Mouse (Mus musculus) thymus, adult 2 months (tissue): ENCODE data around the gene Ttc25. TPM values are rescaled to one million over a fixed set of nuclear protein-coding genes. Genes with fewer than 3 reads are reported as not detected.

Source experiments
- DNase-seq: peaks from one replicate; pipeline ENCODE4 v3.0.0; 2021
- H3K27ac ChIP-seq: fragments of 200-500 bp; 2 replicates; pipeline ENCODE4 v1.5.1; 2012; ENCODE audit warnings: low read length, control low read depth; ENCODE audit not compliant: control insufficient read depth, insufficient read depth
- H3K27me3 ChIP-seq: fragments of 200-500 bp; 2 replicates; pipeline ENCODE4 v1.6.1; 2012; ENCODE audit warnings: mild to moderate bottlenecking, low read length, moderate library complexity, mixed read lengths; ENCODE audit not compliant: control insufficient read depth, insufficient read depth
- H3K36me3 ChIP-seq: fragments of 200-500 bp; 2 replicates; pipeline ENCODE4 v1.6.1; 2012; ENCODE audit warnings: mild to moderate bottlenecking, low read length, moderate library complexity; ENCODE audit not compliant: control insufficient read depth, insufficient read depth
- H3K4me1 ChIP-seq: fragments of 200-500 bp; replicated peaks from 2 replicates; pipeline ENCODE4 v1.6.1; 2012; ENCODE audit warnings: low read length; ENCODE audit not compliant: control insufficient read depth, insufficient read depth
- H3K4me3 ChIP-seq: fragments of 200-500 bp; 2 replicates; pipeline ENCODE4 v1.5.1; 2012; ENCODE audit warnings: mild to moderate bottlenecking, low read length, control low read depth, moderate library complexity; ENCODE audit not compliant: control insufficient read depth, insufficient read depth
- CTCF ChIP-seq: fragments of 200-500 bp; IDR thresholded peaks from 2 replicates; pipeline ENCODE4 v1.5.1; 2012; ENCODE audit warnings: mild to moderate bottlenecking, control low read depth, low read length, moderate library complexity, borderline replicate concordance; ENCODE audit not compliant: control insufficient read depth, poor library complexity, insufficient read depth; ENCODE audit errors: extremely low read depth
- POLR2A ChIP-seq: fragments of 200-500 bp; IDR thresholded peaks from 2 replicates; pipeline ENCODE4 v1.6.1; 2012; ENCODE audit warnings: mild to moderate bottlenecking, low read length, control low read depth, moderate library complexity; ENCODE audit not compliant: control insufficient read depth, poor library complexity, insufficient read depth; ENCODE audit errors: extremely low read depth
- WGBS: fragments of 180-500 bp; shearing (Covaris S2); methylation state at CpG from one replicate; pipeline ENCODE4 v1.1.7; 2018; 5-methylcytosine and 5-hydroxymethylcytosine counted together
- polyA plus RNA-seq: library from polyadenylated mRNA; depleted of rRNA; stranded (reverse); fragments of >200 nt; gene quantifications from 2 replicates; pipeline ENCODE4 v1.2.3, GENCODE M21; 2012

Ttc25 gene
- polyA plus RNA-seq, 1 experiment: 0.58 TPM

DNA sequence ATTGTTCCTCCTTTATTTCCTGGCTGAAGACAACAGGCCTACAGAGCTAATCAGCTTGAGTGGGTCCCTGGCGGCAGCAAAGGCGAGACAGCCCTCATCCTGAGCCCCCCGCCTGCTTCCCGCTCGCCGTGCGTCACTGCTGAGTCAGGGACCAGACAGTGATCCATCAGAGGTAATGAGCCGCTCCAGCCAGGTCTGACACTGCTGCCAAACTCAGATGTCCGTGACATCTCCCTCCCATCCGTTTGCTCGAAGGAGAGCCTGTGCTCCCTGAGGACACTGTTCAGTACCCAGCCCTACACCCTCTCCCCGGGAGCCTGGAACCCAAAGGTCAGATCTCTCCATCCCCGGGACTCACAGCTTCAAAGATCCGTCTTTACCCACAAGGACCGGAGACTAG is 24.6 kb upstream of the Ttc25 start:
- no peak for DNase-seq
- no peaks in the 10 kb centered on the region for H3K27me3 ChIP-seq
- no peak overlapping the region for H3K27ac ChIP-seq
- no peak overlapping the region for H3K4me3 ChIP-seq
- peaks cover 60% of the 10 kb centered on the region for H3K36me3 ChIP-seq
- WGBS: 96% methylated on average over 15 of the region's 15 CpGs
- no peak for TF ChIP-seq POLR2A
- 0 out of 2 replicates have a peak, but pooled peaks cover 4% of the 10 kb centered on the region for H3K4me1 ChIP-seq

DNA sequence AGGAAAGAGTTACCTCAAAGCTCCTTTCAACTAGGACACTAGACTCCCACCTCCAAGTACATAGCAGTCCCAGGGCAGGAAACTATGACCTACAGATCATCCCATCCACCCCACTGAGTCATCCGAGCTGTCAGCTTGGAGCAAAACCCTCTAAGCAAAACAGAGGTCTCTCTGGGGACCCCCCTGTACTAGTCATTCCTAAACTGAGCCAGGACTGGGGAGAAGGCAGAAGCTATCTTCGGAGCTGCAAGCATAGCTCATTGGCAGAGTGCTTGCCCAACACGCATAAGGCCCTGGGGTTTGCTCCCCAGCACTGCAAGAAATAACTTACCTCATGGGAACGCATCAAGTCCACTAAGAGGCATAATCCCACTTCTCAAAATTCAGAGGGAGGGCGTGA is 21.0 kb upstream of the Ttc25 start:
- no peak for TF ChIP-seq CTCF
- TF ChIP-seq POLR2A: no peak
- H3K4me3 ChIP-seq: no peak overlapping the region

GRCm38 (mm10) chr11:100524987-100525630 is 20.3 kb upstream of the Ttc25 start:
- Histone ChIP-seq H3K4me1 (peaks cover 19% of the 10 kb centered on the region), H3K4me3 (no peak overlapping the region), H3K36me3 (peaks cover 30% of the 10 kb centered on the region), H3K27me3 (no peaks in the 10 kb centered on the region), H3K27ac (no peak overlapping the region)
- no peak for DNase-seq
- WGBS: 78% methylated on average over 11 of the region's 11 CpGs
- TF ChIP-seq CTCF (no peak), POLR2A (no peak)

More for the DNA sequence above, 21.0 kb upstream of the Ttc25 start:
- Histone ChIP-seq H3K27me3 (no peaks in the 10 kb centered on the region), H3K36me3 (peaks cover 38% of the 10 kb centered on the region), H3K27ac (no peak overlapping the region), H3K4me1 (peaks cover 19% of the 10 kb centered on the region)
- no peak for DNase-seq
- WGBS: 94% methylated on average over 5 of the region's 5 CpGs

DNA sequence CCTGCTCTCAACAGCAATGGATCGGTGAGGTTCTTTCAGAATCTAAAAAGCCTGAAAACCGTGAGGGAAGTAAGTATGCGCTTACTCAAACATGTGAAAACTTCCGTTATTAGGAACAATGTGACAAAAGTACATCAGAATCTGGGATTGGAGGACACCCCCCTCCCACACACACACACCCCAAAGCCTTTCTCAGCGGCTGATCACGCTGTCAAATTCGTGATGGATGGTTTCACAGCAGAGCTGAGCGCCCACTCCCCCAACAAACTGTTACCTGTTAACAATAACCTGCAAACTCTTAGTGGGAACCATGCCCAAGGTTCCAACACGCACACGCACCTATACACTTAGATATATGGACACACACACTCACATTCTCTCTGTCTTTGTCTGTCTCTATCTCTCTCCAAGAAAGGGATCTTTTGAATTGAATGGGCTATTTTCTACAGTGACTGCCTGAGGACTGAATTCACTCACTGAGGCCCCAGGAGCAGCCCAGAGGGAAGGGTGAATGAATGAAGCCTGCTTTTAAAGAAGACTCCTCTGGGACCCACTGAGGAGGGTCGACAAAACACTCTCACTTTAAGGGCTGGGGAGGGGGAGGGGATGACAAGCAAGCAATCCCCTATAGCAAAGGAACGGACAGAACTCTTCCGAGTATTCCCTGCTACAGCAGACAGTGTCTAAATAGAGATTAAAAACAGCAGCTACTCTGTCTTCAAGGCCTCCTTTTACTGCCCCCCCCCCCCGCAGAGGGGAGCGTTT is 19.2 kb upstream of the Ttc25 start:
- no peak for TF ChIP-seq CTCF
- TF ChIP-seq POLR2A: no peak
- no peak overlapping the region for H3K27ac ChIP-seq
- H3K4me3 ChIP-seq: no peak overlapping the region

DNA sequence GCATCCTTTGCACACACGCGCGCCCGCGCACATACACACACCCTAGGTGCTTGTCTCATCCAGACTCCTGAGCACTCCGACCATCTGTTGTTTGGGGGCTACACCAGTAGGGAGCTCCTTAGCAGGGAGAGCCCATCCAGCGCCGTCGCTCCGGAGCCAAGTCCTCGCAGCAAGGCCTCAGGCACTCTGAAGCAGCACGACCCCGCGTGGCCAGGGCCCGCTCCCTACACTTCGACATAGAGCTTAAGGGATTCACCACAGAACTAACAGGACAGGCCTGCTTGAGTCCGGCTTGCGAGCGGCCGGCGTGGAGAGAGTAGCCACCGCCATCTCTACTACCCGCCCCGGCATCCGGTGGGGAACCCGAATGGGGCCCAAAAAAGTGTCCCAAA is 18.3 kb upstream of the Ttc25 start:
- H3K27ac ChIP-seq: peak overlapping the region; percentile 63
- under 1% methylated on average over 26 of the region's 26 CpGs for WGBS
- no peaks in the 10 kb centered on the region for H3K27me3 ChIP-seq
- peak overlapping the region; percentile 60 for H3K4me3 ChIP-seq
- no peak for TF ChIP-seq CTCF
- no peak for TF ChIP-seq POLR2A
- H3K4me1 ChIP-seq: peaks cover 19% of the 10 kb centered on the region
- peaks cover 15% of the 10 kb centered on the region for H3K36me3 ChIP-seq
- peak; percentile 58 for DNase-seq

More for the DNA sequence above, 19.2 kb upstream of the Ttc25 start:
- WGBS: 73% methylated on average over 15 of the region's 15 CpGs
- H3K36me3 ChIP-seq: peaks cover 23% of the 10 kb centered on the region
- H3K27me3 ChIP-seq: no peaks in the 10 kb centered on the region
- DNase-seq: no peak
- H3K4me1 ChIP-seq: peaks cover 19% of the 10 kb centered on the region

DNA sequence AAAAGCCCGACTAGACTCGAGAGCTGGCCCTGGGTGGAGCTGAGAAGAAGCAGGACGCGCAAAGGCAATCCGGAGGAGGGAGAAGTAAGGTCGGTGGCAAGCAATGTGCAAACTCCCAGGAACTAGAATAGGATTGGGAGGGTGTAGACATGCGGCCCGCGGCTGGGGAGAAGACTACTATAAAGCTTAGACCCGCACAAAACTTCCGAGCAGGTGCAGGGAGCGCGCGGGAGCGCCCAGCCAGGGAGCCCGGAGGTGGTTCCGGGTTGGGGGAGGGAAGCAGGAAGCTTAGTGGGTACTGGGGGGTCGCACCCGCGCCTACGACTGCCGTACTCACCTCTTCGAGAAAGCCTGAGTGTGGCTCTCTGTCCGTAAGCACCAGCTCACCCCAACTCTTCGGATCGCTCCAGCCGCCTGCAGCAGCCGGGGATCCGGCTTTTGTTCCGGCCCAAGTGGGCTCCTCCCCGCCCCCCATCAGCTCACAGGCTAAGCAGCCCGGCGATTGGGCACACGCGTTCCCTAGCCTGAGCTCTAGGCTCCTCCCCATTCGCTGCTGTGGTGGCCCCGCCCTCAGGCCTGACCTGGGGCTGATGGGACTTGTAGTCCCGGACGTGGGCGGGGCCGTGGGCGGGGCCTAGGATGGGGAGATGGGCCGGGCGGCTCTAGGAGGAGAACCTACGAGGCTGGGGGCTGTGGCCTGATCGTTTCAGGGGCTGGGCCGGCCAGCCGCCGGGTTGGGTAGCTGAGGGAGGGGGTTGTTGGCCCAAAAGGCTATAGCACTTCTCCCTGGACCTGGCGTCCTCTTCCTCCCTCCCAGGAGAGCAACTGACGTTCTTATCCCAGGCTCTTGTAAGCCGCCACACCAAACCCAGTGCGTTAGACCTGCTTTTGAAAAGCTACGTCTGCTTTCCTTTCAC is 17.7 kb upstream of the Ttc25 start, which contains the start of gene Acly:
TSS of gene Acly (minus strand) at position 543 of the 917 bp plus-strand sequence.
- peaks cover 9% of the 10 kb centered on the region; the same call in 1 of the 2 replicates for H3K36me3 ChIP-seq
- under 1% methylated on average over 54 of the region's 54 CpGs for WGBS
- peak; percentile 59; the same call in 1 of the 2 replicates for TF ChIP-seq CTCF
- TF ChIP-seq POLR2A: peak; percentile 85
- H3K4me3 ChIP-seq: peak within 1 kb of the TSS; percentile 60
- no peaks in the 10 kb centered on the region for H3K27me3 ChIP-seq
- peak within 1 kb of the TSS; percentile 63 for H3K27ac ChIP-seq
- DNase-seq: peak; percentile 98
- H3K4me1 ChIP-seq: peaks cover 19% of the 10 kb centered on the region
